Mouse (Mus musculus) cerebellum, postnatal 10 days (tissue): ENCODE data around the gene Slc29a2.

Experiments used
- DNase-seq, 2 experiments: peaks; one replicate each; pipeline ENCODE4 v3.0.0; 2021; ENCODE audit warnings: mixed read lengths in 2 of 2

The Slc29a2 gene

GRCm38 (mm10) chr19:5058801-5059771, 35.4 kb downstream of the Slc29a2 start:
- no peak for DNase-seq

DNA sequence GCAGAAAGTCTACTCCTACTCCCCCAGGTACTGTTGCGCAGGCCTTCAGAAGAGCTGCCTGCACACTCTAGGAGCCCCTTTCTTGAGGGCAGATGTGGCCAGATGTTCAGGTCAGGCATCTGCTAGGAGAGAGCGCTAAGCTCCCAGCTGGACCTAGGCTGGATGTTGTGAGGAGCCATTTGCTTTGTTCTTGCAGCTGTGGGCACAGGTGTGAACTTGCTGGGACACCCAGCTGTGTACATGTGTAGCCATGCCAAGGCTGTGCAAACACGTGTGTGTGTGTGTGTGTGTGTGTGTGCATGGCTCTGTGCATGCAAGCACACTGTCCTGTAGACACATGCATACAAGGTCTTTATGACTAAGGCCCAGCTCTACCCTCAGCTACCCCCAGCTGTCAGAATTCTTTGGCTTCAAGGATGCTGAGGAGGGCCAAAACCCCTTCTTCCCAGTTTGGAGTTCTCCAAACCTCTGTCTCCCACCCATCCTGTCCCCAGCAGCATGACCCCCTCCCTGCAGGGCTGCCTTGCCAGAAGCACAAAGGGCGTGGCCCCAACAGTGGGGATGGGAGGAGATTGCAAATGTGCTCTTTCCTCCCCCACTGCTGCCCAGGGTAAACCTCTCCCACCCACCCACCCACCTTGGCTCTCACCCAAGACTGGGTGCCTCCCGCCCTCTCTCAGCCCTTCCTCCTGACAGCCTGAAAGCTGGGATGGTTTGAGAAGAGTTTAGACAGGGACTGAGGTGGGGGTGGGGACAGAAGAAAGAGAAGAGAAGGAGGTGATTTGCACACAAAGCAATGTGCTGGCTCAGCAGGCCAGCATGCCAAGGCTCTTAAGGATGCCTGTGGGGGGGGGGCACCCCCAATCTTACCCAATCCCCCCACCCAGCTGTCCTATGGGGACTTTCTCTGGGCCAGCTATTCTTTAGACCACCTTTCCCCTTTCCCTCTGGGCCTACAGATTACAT, 37.0 kb downstream of the Slc29a2 start:
- no peak for DNase-seq

DNA sequence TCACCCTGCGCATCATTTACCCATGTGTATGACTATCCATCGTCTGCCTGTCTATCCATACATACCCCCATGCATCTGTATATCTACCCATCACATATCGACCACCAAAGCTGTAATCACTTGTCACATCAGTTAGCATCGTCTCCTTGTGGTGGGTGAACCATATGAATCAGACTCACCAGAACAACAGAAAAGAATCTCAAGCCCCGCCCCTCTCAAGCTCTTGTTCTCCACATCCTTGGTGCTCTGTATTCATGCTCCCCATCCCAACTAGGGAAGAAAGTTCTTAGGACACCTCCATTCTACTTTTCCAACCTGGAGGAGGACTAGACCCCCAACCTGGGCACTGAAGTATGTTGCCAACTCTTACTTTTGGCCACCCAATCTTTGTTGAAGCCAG, 38.4 kb downstream of the Slc29a2 start:
- no peak for DNase-seq

GRCm38 (mm10) chr19:5062446-5062845, 38.8 kb downstream of the Slc29a2 start:
- no peak for DNase-seq

- peak in 1 of 2 experiments; percentile 46 for DNase-seq
These were observed 41.4 kb downstream of the Slc29a2 start for GRCm38 (mm10) chr19:5065104-5065503.

DNA sequence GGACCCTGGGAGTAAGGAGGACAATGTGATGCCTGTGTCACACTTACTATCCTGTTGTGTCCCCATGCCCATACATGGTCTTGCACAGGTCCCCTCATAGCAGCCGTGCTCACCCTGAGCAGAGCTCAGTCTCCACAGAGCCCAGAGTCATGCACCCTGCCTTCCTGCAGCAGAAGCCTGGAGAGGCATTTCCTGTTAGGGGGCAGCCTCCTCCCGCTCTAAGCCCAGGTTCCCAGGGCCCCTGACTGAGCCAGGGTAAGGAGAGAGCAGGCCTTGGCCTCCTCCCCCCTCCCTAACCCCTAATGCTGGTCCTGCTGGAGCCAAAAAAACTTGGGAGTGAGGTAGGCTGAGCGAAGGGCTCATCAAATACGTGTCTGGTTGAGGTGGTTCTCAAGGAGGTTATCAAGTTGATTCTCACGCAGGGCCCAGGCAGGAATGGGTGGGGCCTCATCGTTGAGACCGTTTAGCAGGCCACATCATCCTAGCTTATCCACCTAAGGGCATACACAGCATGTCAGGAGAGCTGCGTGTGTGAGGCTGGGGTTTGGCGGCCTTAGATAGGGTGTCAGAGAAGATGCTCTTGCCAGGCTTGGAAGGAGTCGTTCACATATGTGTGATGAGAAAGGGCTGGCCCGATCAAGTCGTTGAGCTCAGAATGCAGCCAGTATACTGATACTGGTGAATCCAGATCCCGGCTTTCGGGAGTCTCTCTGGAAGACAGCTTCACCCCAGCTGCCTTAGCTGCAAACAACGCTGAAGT, 43.6 kb downstream of the Slc29a2 start:
- no peak for DNase-seq

DNA sequence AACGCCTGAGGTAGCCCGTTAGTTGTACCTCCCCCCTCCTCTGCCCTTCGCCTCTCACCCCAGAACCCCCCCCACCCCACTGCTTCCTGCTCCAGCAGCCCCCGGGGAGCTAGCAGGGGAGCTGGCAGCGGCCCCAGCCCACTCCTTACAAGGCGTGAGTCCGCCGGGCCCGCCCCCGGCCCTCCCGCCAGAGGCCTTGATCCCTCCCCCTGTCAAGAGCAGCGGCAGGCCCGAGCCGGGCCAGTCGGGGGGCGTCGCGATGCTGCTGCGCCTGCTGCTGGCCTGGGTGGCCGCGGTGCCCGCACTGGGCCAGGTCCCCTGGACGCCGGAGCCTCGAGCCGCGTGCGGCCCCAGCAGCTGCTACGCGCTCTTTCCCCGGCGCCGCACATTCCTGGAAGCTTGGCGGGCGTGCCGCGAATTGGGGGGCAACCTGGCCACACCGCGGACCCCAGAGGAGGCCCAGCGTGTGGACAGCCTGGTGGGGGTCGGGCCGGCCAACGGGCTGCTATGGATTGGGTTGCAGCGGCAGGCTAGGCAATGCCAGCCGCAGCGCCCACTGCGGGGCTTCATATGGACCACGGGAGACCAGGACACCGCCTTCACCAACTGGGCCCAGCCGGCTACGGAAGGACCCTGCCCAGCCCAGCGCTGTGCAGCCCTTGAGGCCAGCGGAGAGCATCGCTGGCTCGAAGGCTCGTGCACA, 44.4 kb downstream of the Slc29a2 start, which contains the start of gene Cd248:
Gene Cd248, plus strand, starts transcription at position 212 of the 703 bp plus-strand sequence.
- peak; percentile 73 to 81 for DNase-seq

GRCm38 (mm10) chr19:5068570-5069234, 45.0 kb downstream of the Slc29a2 start:
- DNase-seq, result peak; percentile 57 to 58

GRCm38 (mm10) chr19:5069486-5069885, 45.8 kb downstream of the Slc29a2 start:
- no peak for DNase-seq

- DNase-seq, result no peak
These were observed 46.3 kb downstream of the Slc29a2 start for GRCm38 (mm10) chr19:5069978-5070377.

DNA sequence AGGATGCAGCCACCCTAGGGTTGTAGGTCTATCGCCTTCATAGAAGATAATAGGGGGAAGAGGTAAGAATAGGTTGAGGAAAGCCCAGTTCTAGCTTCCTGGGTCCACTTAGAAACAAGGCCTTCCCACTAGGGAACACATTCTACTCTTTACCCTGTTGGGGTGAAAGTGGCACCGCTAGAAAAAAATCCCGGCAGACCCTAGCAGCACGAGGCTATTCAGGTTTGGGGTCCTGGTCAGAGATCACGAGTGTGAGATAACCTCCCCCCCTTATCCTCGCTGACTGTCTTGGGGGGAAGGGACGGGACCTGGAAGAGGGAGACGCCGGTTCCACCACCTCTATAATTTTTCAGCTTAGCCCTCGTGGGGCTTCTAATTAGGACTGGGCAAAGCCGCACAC, 47.4 kb downstream of the Slc29a2 start:
- DNase-seq, result no peak

DNA sequence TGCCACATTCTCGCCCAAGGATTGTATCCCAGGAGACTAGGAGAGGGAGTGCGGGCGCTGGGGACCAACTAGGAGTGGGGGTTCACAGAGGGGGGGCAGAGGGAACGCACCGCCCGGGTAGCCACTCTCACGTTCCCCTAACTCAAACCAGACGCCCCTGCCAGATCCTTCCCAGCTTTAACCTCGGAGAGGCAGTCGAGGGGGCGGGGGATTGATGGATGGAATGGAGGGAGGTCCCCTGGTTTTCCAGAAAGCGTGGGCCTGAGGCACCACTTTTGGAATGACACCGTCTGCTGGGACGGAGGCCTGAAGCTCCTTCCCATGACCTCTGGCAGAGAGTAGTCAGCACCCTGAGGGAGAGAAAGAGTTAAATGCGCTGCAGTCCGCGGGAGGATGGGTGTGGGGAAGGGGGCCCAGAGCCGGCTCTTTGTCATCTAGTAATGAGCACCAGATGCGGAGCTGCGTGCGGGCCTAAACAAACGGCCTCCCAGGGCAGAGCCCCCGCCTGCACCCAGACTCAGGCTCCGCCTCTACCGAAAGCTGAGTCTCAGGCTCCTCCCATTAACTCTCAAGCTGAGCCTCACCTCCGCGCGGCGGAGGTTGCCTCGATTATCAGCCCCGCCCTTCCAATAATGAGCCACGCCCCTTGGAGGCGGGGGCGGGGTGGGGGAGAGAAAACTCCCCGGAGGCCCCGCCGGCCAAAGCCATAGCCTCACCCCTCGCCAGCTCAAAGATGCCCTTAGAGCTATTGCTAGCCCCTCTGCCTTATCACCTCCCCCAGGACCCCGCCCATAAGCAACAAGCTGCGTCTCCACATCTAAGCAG, 48.1 kb downstream of the Slc29a2 start:
- peak; percentile 46 to 55 for DNase-seq

- no peak for DNase-seq
These were observed 48.8 kb downstream of the Slc29a2 start for GRCm38 (mm10) chr19:5072389-5073019.

DNA sequence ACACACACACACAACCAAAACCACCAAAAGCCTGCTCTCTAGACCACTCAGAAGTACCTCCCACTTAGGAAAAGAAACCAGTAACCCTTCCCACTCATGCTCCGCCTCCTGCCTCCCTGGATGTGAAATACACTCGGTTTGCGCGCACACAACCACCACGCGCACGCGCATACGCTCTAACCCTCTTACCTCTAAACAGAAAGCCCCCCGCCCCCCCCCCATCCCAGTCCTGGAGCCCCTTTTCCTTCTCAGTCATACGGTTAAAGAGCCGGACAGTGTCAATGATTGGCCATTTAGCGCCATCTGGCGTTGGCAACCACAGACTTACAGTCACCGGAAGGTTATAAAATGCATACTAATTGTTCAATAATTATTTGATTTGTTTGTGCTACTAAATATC, 49.4 kb downstream of the Slc29a2 start:
- DNase-seq, result peak; percentile 80 to 82

DNA sequence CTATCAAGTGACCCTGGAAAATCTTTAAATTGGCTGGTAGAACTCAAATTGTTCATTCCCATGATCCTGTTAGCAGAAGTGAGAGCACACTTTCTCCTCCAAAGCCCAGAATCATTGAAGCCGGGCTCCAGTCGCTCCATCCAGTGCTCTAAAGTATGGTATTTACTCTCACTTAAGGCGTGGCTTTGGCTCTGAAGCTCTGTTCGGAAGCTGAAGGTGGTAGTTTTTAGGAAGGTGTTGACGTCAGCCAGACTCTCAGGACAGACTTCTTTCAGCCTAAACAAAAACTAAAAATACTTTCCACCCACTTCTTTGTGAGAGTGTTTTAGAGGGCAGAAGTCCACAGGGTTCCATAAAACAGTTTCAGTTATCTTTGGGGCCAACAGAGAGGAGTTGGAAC, 49.9 kb downstream of the Slc29a2 start:
- no peak for DNase-seq

- DNase-seq, result no peak
These were observed 55.6 kb downstream of the Slc29a2 start for GRCm38 (mm10) chr19:5079279-5079678.
